ENCODE assay signal across 27 mouse cellular contexts in genomic region chr2:158233106-158233505, GRCm38 (mm10). TPM values are rescaled to one million over a fixed set of nuclear protein-coding genes. Genes with fewer than 3 reads are reported as not detected.
DNase-seq lines count a peak whose midpoint lies in the region; TF ChIP-seq lines count a peak whose summit lies in the region.
"Had no signal": no experiment of that assay in that cellular context is flagged by ENCODE, and none has a peak within 500 bp of the region (broad histone marks: within the 10 kb centered on the region; RNA-seq: fewer than 3 reads in every experiment).

No protein-coding gene starts in this region.

- no peak overlapping the region for H3K27ac ChIP-seq in CH12.LX (ENCODE audit: insufficient read depth, low read depth)
- H3K27ac ChIP-seq: embryonic facial prominence, embryonic 10.5 days; heart, embryonic 10.5 days; hindbrain, embryonic 12.5 days had no signal

- no peak overlapping the region for H3K4me2 ChIP-seq in CH12.LX (ENCODE audit: insufficient read depth, low read depth, poor library complexity, severe bottlenecking)
- H3K4me2 ChIP-seq in myocyte (ENCODE audit: low read depth), result peak overlapping the region; percentile 20
- H3K4me2 ChIP-seq: hindbrain, embryonic 12.5 days had no signal

- no peak overlapping the region for H3ac ChIP-seq in myocyte (ENCODE audit: control insufficient read depth, insufficient read length)

- H3K9ac ChIP-seq in CH12.LX (ENCODE audit: insufficient read depth, low read depth), result no peak overlapping the region
- H3K9ac ChIP-seq: hindbrain, embryonic 12.5 days had no signal

- H3K4me3 ChIP-seq in CH12.LX (replicated peaks in 1 of 3; ENCODE audit: low read depth in 2 of 3, low read length in 2 of 3, poor library complexity in 1 of 3), result no peak overlapping the region
- no peak overlapping the region for H3K4me3 ChIP-seq in myocyte
- H3K4me3 ChIP-seq: embryonic facial prominence, embryonic 10.5 days; heart, embryonic 10.5 days; hindbrain, embryonic 12.5 days had no signal

- TF ChIP-seq CTCF in CH12.LX (conservative IDR thresholded peaks at IDR 0.05 in 1 of 2, IDR thresholded peaks at IDR 0.05 in 1 of 2; ENCODE audit: low read depth in 2 of 2, low read length in 2 of 2), result no peak

- in situ Hi-C loops in CH12.LX (cut with MboI; ENCODE audit: low pct_ligation_motif_present, low pct_unique_long_range_greater_than_20kb, low sequenced_read_pairs), result no loop called here

- no peaks in the 10 kb centered on the region for H3K79me2 ChIP-seq in CH12.LX (replicated peaks; ENCODE audit: control insufficient read depth, extremely low read depth, insufficient read depth, poor library complexity, severe bottlenecking)
- no peaks in the 10 kb centered on the region for H3K79me2 ChIP-seq in myocyte (ENCODE audit: control insufficient read depth, insufficient read depth)

- no peak for TF ChIP-seq RAD21 in CH12.LX (IDR thresholded peaks at IDR 0.05; ENCODE audit: low read depth, low read length)

- H3K27me3 ChIP-seq in CH12.LX (replicated peaks) (peaks cover 2% of the 10 kb centered on the region), myocyte (ENCODE audit: control insufficient read depth, insufficient read depth, insufficient read length) (no peaks in the 10 kb centered on the region)
- H3K27me3 ChIP-seq: hindbrain, embryonic 12.5 days; Patski had no signal

- H3K9me3 ChIP-seq in CH12.LX (replicated peaks; ENCODE audit: low read length), result peaks cover 15% of the 10 kb centered on the region
- H3K9me3 ChIP-seq: embryonic facial prominence, embryonic 10.5 days; G1E; heart, embryonic 10.5 days; hindbrain, embryonic 12.5 days had no signal

- TF ChIP-seq EP300 in CH12.LX (IDR thresholded peaks at IDR 0.05; ENCODE audit: low read length), result no peak

- dilution Hi-C loops in CH12.LX (cut with MboI; ENCODE audit: extremely low pct_ligation_motif_present, extremely low pct_unique_long_range_greater_than_20kb, low sequenced_read_pairs), result no loop called here

- DNase-seq in 3T3-L1 (ENCODE audit: low read depth, low spot score) (peak; percentile 87), CH12.LX (ENCODE audit: extremely low read depth) (peak; percentile 54)
- peak; percentile 45 for DNase-seq in brain, adult 2 months (ENCODE audit: low read depth, low spot score)
- DNase-seq in right cerebral cortex, postnatal 14 days, result no peak
- no peak for DNase-seq in B cell, adult 2 months
- no peak for DNase-seq in cerebellum, adult 18-20 months
- DNase-seq: adrenal gland, postnatal 10 days; cerebellum, adult 11-12 months; cerebellum, adult 9-11 months; cerebellum, postnatal 36 days; gastrocnemius, postnatal 36 days; heart, postnatal 10 days; kidney, adult 18-20 months had no signal

- no peak for TF ChIP-seq POLR2A in CH12.LX (IDR thresholded peaks at IDR 0.05; ENCODE audit: low read depth, low read length)
- no peak for TF ChIP-seq POLR2A in myocyte (IDR thresholded peaks at IDR 0.05; ENCODE audit: insufficient read length, low read depth)

- H3K36me3 ChIP-seq in CH12.LX (replicated peaks in 1 of 2; ENCODE audit: control insufficient read depth in 1 of 2, insufficient read depth in 1 of 2, low read length in 1 of 2) (no peaks in the 10 kb centered on the region), myocyte (ENCODE audit: control insufficient read depth, insufficient read depth) (no peaks in the 10 kb centered on the region)
- H3K36me3 ChIP-seq: embryonic facial prominence, embryonic 10.5 days; G1E; heart, embryonic 10.5 days; hindbrain, embryonic 12.5 days had no signal

- peaks cover 11 to 42% of the 10 kb centered on the region in 2 experiments for H3K4me1 ChIP-seq in CH12.LX (ENCODE audit: control insufficient read depth in 1 of 2, insufficient read depth in 2 of 2)

TF ChIP-seq in CH12.LX, 34 proteins besides CTCF, POLR2A, EP300 and RAD21:
- no peak for TF ChIP-seq CHD1 (IDR thresholded peaks at IDR 0.05; ENCODE audit: low read depth, low read length)
- no peak for TF ChIP-seq NRF1 (IDR thresholded peaks at IDR 0.05; ENCODE audit: low read depth, low read length)
- peak; percentile 69; the same call in 1 of the 2 replicates for TF ChIP-seq MAFK (IDR thresholded peaks at IDR 0.05; ENCODE audit: insufficient replicate concordance, low read length)
- no peak for TF ChIP-seq GABPA (IDR thresholded peaks at IDR 0.05; ENCODE audit: insufficient replicate concordance, low read depth, low read length)
- TF ChIP-seq JUN (IDR thresholded peaks at IDR 0.05; ENCODE audit: insufficient read depth, low read depth, low read length), result no peak
- no peak for TF ChIP-seq SIN3A (IDR thresholded peaks at IDR 0.05; ENCODE audit: low read length)
- TF ChIP-seq MXI1 (IDR thresholded peaks at IDR 0.05; ENCODE audit: low read depth, low read length), result no peak
- TF ChIP-seq MYC (IDR thresholded peaks at IDR 0.05; ENCODE audit: low read depth, low read length), result no peak
- TF ChIP-seq ETS1 (conservative IDR thresholded peaks at IDR 0.05; ENCODE audit: low read depth, low read length), result 0 out of 2 replicates have a peak, but pooled peaks have one; percentile 7
- no peak for TF ChIP-seq POLR2AphosphoS2 (IDR thresholded peaks at IDR 0.05; ENCODE audit: low read depth, low read length)
TF ChIP-seq in CH12.LX: peak in this region for 2.

TF ChIP-seq in myocyte, 11 proteins besides CTCF, POLR2A, EP300 and RAD21:
- TF ChIP-seq MAX (IDR thresholded peaks at IDR 0.05; ENCODE audit: low read depth), result no peak
- TF ChIP-seq TCF12 (IDR thresholded peaks at IDR 0.05; ENCODE audit: insufficient read depth, poor library complexity, severe bottlenecking), result no peak
- no peak for TF ChIP-seq POLR2AphosphoS2 (IDR thresholded peaks at IDR 0.05; ENCODE audit: insufficient read length, low read depth)
- TF ChIP-seq SRF (IDR thresholded peaks at IDR 0.05; ENCODE audit: control insufficient read depth, insufficient read length, low read depth), result no peak
- TF ChIP-seq USF1 (IDR thresholded peaks at IDR 0.05; ENCODE audit: low read depth), result no peak
- no peak for TF ChIP-seq REST (IDR thresholded peaks at IDR 0.05; ENCODE audit: insufficient read depth, insufficient read length)
- no peak for TF ChIP-seq CEBPB (IDR thresholded peaks at IDR 0.05; ENCODE audit: insufficient read depth, poor library complexity, severe bottlenecking)
- TF ChIP-seq MYOD1 (IDR thresholded peaks at IDR 0.05; ENCODE audit: control insufficient read depth in 1 of 3, insufficient read length in 2 of 3, low read depth in 2 of 3), result peak in 1 of 3 experiments; percentile 1
TF ChIP-seq in myocyte: peak in this region for 1.

RNA-seq across cellular contexts. Expression of gene D630003M21Rik, which starts 4.1 kb away (rescaled TPM):
- total RNA-seq in CH12.LX (2012; rRNA removed), result 0.29 and 0.93 TPM in 2 replicates
- 1.1 and 1.4 TPM in 2 replicates for total RNA-seq in CH12.LX (2014; rRNA removed)
- polyA plus RNA-seq in CH12.LX (2012; ENCODE audit: insufficient read length, low read depth), result 0.20 and 0.23 TPM in 2 replicates
- 0.25 TPM for polyA plus RNA-seq in myocyte (2012; fragmentation: generic; extraction: Trizol)
- polyA plus RNA-seq: G1E had no signal

RNA-seq across cellular contexts. Expression of gene Bpi, which starts 24.8 kb away (rescaled TPM):
- 0.17 and 0.21 TPM in 2 replicates for total RNA-seq in CH12.LX (2012; rRNA removed)
- 0.46 and 0.81 TPM in 2 replicates for total RNA-seq in CH12.LX (2014; rRNA removed)
- 0.14 and 0.51 TPM in 2 replicates for polyA plus RNA-seq in CH12.LX (2012; ENCODE audit: insufficient read length, low read depth)
- polyA plus RNA-seq in myocyte (2012; fragmentation: generic; extraction: Trizol), result not detected
- total RNA-seq: adrenal gland, postnatal 10 days; adrenal gland, postnatal 4 days; G1E; gastrocnemius, adult 8-10 months; gastrocnemius, postnatal 36 days; heart, adult 18-20 months; heart, postnatal 10 days had no signal
- polyA plus RNA-seq: embryonic facial prominence, embryonic 10.5 days; embryonic facial prominence, embryonic 14.5 days; forebrain, embryonic 14.5 days; G1E; heart, embryonic 10.5 days; heart, embryonic 14.5 days; hindbrain, embryonic 12.5 days; hindbrain, embryonic 16.5 days; intestine, embryonic 14.5 days had no signal

Comparison
In these comparisons a context has a peak if more than half of its experiments do, and no peak if none do; other contexts are left out.
1. DNase-seq: peak in 3T3-L1 (single experiment), CH12.LX (single experiment) and brain, adult 2 months (single experiment); none in right cerebral cortex, postnatal 14 days (single experiment), B cell, adult 2 months (0 of 2) and cerebellum, adult 18-20 months (0 of 2).